ENCODE assay signal across 8 mouse cellular contexts in genomic region chr7:51862842-51863241, GRCm38 (mm10). TPM values are rescaled to one million over a fixed set of nuclear protein-coding genes. Genes with fewer than 3 reads are reported as not detected.
DNase-seq lines count a peak whose midpoint lies in the region; ATAC-seq and TF ChIP-seq lines count a peak whose summit lies in the region.

No protein-coding gene starts in this region.

- peak overlapping the region; percentile 65 for H3K4me3 ChIP-seq in layer of hippocampus, adult 2 months
- peak overlapping the region; percentile 74 for H3K4me3 ChIP-seq in embryonic facial prominence, embryonic 13.5 days
- peak overlapping the region; percentile 80 for H3K4me3 ChIP-seq in intestine, postnatal 0 days (ENCODE audit: low read depth, low read length)
- peak overlapping the region; percentile 68; the same call in 1 of the 2 replicates for H3K4me3 ChIP-seq in neural tube, embryonic 14.5 days (ENCODE audit: low read depth, low read length)

- no peak for ATAC-seq in embryonic facial prominence, embryonic 13.5 days (ENCODE audit: insufficient number of reproducible peaks, insufficient read depth, low FRiP score, low TSS enrichment, low read depth)
- no peak for ATAC-seq in intestine, postnatal 0 days
- ATAC-seq in neural tube, embryonic 14.5 days (ENCODE audit: low read depth), result no peak
- no peak for ATAC-seq in activated CD4-positive, CD25-positive, alpha-beta regulatory T cell, adult 4 months

- no peaks in the 10 kb centered on the region for H3K9me3 ChIP-seq in embryonic facial prominence, embryonic 13.5 days
- H3K9me3 ChIP-seq in intestine, postnatal 0 days (ENCODE audit: control insufficient read depth), result no peaks in the 10 kb centered on the region
- H3K9me3 ChIP-seq in neural tube, embryonic 14.5 days (ENCODE audit: control insufficient read depth, low read length), result no peaks in the 10 kb centered on the region

- H3K4me2 ChIP-seq in embryonic facial prominence, embryonic 13.5 days, result peak overlapping the region; percentile 61
- H3K4me2 ChIP-seq in intestine, postnatal 0 days (replicated peaks; ENCODE audit: low read depth), result peak overlapping the region; percentile 73
- H3K4me2 ChIP-seq in neural tube, embryonic 14.5 days (ENCODE audit: low read depth, low read length), result peak overlapping the region; percentile 51

- no peak overlapping the region for H3K27ac ChIP-seq in layer of hippocampus, adult 2 months
- H3K27ac ChIP-seq in embryonic facial prominence, embryonic 13.5 days, result no peak overlapping the region
- H3K27ac ChIP-seq in intestine, postnatal 0 days (ENCODE audit: low read depth, low read length), result no peak overlapping the region
- H3K27ac ChIP-seq in neural tube, embryonic 14.5 days (ENCODE audit: low read depth, low read length), result no peak overlapping the region

- DNase-seq in layer of hippocampus, adult 2 months (ENCODE audit: low spot score in 2 of 2), result no peak
- DNase-seq in layer of hippocampus, postnatal 10 days (ENCODE audit: low spot score in 2 of 2), result no peak
- no peak for DNase-seq in frontal cortex, postnatal 25 days (ENCODE audit: low spot score in 2 of 2)
- DNase-seq in cerebellum, postnatal 4 days (ENCODE audit: low spot score in 2 of 2), result no peak

- TF ChIP-seq CTCF in layer of hippocampus, adult 2 months (conservative IDR thresholded peaks at IDR 0.05), result no peak
- TF ChIP-seq CTCF in intestine, postnatal 0 days (IDR thresholded peaks at IDR 0.05; ENCODE audit: low read depth), result no peak

- WGBS in embryonic facial prominence, embryonic 13.5 days, result 53% methylated on average over 3 of the region's 3 CpGs
- WGBS in intestine, postnatal 0 days, result 42% methylated on average over 3 of the region's 3 CpGs
- WGBS in neural tube, embryonic 14.5 days, result 86% methylated on average over 3 of the region's 3 CpGs

- peak overlapping the region; percentile 91; the same call in 1 of the 2 replicates for H3K9ac ChIP-seq in embryonic facial prominence, embryonic 13.5 days
- peak overlapping the region; percentile 49 for H3K9ac ChIP-seq in intestine, postnatal 0 days (ENCODE audit: low read depth, low read length)
- no peak overlapping the region for H3K9ac ChIP-seq in neural tube, embryonic 14.5 days (replicated peaks; ENCODE audit: low read depth, low read length)

- H3K4me1 ChIP-seq in embryonic facial prominence, embryonic 13.5 days, result peaks cover 19% of the 10 kb centered on the region
- H3K4me1 ChIP-seq in intestine, postnatal 0 days (replicated peaks; ENCODE audit: control insufficient read depth, insufficient read depth, low read length), result 0 out of 2 replicates have a peak, but pooled peaks cover 4% of the 10 kb centered on the region
- peaks cover 9% of the 10 kb centered on the region; the same call in 1 of the 2 replicates for H3K4me1 ChIP-seq in neural tube, embryonic 14.5 days (ENCODE audit: control insufficient read depth, insufficient read depth, low read length)

- no peaks in the 10 kb centered on the region for H3K27me3 ChIP-seq in embryonic facial prominence, embryonic 13.5 days
- no peaks in the 10 kb centered on the region for H3K27me3 ChIP-seq in intestine, postnatal 0 days (replicated peaks; ENCODE audit: control insufficient read depth, insufficient read depth, low read length)
- H3K27me3 ChIP-seq in neural tube, embryonic 14.5 days (ENCODE audit: control insufficient read depth, insufficient read depth, low read length), result no peaks in the 10 kb centered on the region

- H3K36me3 ChIP-seq in embryonic facial prominence, embryonic 13.5 days, result peaks cover 9% of the 10 kb centered on the region; the same call in 1 of the 2 replicates
- H3K36me3 ChIP-seq in intestine, postnatal 0 days (ENCODE audit: control insufficient read depth, insufficient read depth), result 0 out of 2 replicates have a peak, but pooled peaks cover 3% of the 10 kb centered on the region
- no peaks in the 10 kb centered on the region for H3K36me3 ChIP-seq in neural tube, embryonic 14.5 days (ENCODE audit: control insufficient read depth, insufficient read depth, low read length)

RNA-seq across cellular contexts. Expression of gene Fancf, which starts 0.8 kb away (rescaled TPM):
- total RNA-seq in layer of hippocampus, adult 2 months (2021), result 1 to 10 TPM; 4.7 to 5.0 TPM
- 1 to 10 TPM; 5.5 to 6.0 TPM for total RNA-seq in layer of hippocampus, postnatal 10 days (2021)
- 8.0 and 9.6 TPM in 2 replicates for polyA plus RNA-seq in embryonic facial prominence, embryonic 13.5 days (2015; fragmentation: Nextera tagmentation; extraction: Ambion mirVana)
- polyA plus RNA-seq in intestine, postnatal 0 days (2015; fragmentation: Nextera tagmentation; extraction: Ambion mirVana), result 5.9 and 6.0 TPM in 2 replicates
- polyA plus RNA-seq in neural tube, embryonic 14.5 days (2014; fragmentation: Nextera tagmentation; extraction: Ambion mirVana), result 11.0 and 13.7 TPM in 2 replicates
- polyA plus RNA-seq in activated CD4-positive, CD25-positive, alpha-beta regulatory T cell, adult 4 months (2017; shearing (Covaris generic)), result 1 to 10 TPM in 1 of 2 experiments, under 1 TPM in 1; 0.75 to 1.1 TPM

RNA-seq across cellular contexts. Expression of gene Gas2, which starts 1.0 kb away (rescaled TPM):
- total RNA-seq in layer of hippocampus, adult 2 months (2021), result 10 to 100 TPM; 28.2 to 31.0 TPM
- total RNA-seq in layer of hippocampus, postnatal 10 days (2021), result 10 to 100 TPM; 17.4 to 21.8 TPM
- polyA plus RNA-seq in embryonic facial prominence, embryonic 13.5 days (2015; fragmentation: Nextera tagmentation; extraction: Ambion mirVana), result 37.6 and 39.0 TPM in 2 replicates
- polyA plus RNA-seq in intestine, postnatal 0 days (2015; fragmentation: Nextera tagmentation; extraction: Ambion mirVana), result 5.3 and 6.3 TPM in 2 replicates
- polyA plus RNA-seq in neural tube, embryonic 14.5 days (2014; fragmentation: Nextera tagmentation; extraction: Ambion mirVana), result 14.6 and 19.9 TPM in 2 replicates
- polyA plus RNA-seq in activated CD4-positive, CD25-positive, alpha-beta regulatory T cell, adult 4 months (2017; shearing (Covaris generic)), result 1 to 10 TPM; 2.5 to 3.5 TPM
